Mouse (Mus musculus) forebrain, postnatal 0 days (tissue): ENCODE measurements at regions not wholly inside any gene's neighbourhood (a gene's known extent, or its start where the extent isn't known, plus 50 kb on each side); places are given as distances from the start of the nearest gene placed in this dataset.

Experiments
- ATAC-seq: fragments of 200-750 bp; cut with Nextera tagmentation; 2 replicates; pipeline ENCODE4 v1.8.0; 2017; ENCODE audit warnings: mild to moderate bottlenecking, moderate library complexity
- DNase-seq: peaks from one replicate; pipeline ENCODE4 v3.0.0-alpha.2; 2015
- H3K27ac ChIP-seq: fragments of 300-500 bp; sonication (generic); 2 replicates; pipeline ENCODE4 v1.5.1; 2014; ENCODE audit warnings: low read depth, mild to moderate bottlenecking, antibody characterized with exemption, low read length, moderate library complexity, mixed read lengths
- H3K27me3 ChIP-seq: fragments of 300-500 bp; sonication (generic); 2 replicates; pipeline ENCODE4 v1.6.1; 2014; ENCODE audit warnings: mild to moderate bottlenecking, low read length, mixed read lengths; ENCODE audit not compliant: insufficient read depth
- H3K36me3 ChIP-seq: fragments of 300-500 bp; sonication (generic); 2 replicates; pipeline ENCODE4 v1.6.1; 2014; ENCODE audit warnings: mild to moderate bottlenecking, moderate library complexity; ENCODE audit not compliant: insufficient read depth
- H3K4me1 ChIP-seq: fragments of 300-500 bp; sonication (generic); 2 replicates; pipeline ENCODE4 v1.6.1; 2014; ENCODE audit warnings: antibody characterized with exemption; ENCODE audit not compliant: insufficient read depth
- H3K4me2 ChIP-seq: fragments of 300-500 bp; sonication (generic); 2 replicates; pipeline ENCODE4 v1.6.1; 2014; ENCODE audit warnings: low read depth, mild to moderate bottlenecking, moderate library complexity
- H3K4me3 ChIP-seq: fragments of 300-500 bp; sonication (generic); 2 replicates; pipeline ENCODE4 v1.5.1; 2014; ENCODE audit warnings: low read depth, low read length, mixed read lengths
- H3K9ac ChIP-seq: fragments of 300-500 bp; sonication (generic); 2 replicates; pipeline ENCODE4 v1.6.1; 2014; ENCODE audit warnings: mild to moderate bottlenecking
- H3K9me3 ChIP-seq: fragments of 300-500 bp; sonication (generic); 2 replicates; pipeline ENCODE4 v1.6.1; 2016; ENCODE audit warnings: low read length
- CTCF ChIP-seq: sonication (generic); IDR thresholded peaks from 2 replicates; pipeline ENCODE4 v1.5.1; 2016; ENCODE audit warnings: antibody characterized with exemption, control low read depth, low read depth
- WGBS: fragments of 180-500 bp; shearing (Covaris S2); extraction: QIAGEN DNeasy Blood & Tissue Kit; methylation state at CpG from one replicate; pipeline ENCODE4 v1.1.7; 2014; 5-methylcytosine and 5-hydroxymethylcytosine counted together

DNA sequence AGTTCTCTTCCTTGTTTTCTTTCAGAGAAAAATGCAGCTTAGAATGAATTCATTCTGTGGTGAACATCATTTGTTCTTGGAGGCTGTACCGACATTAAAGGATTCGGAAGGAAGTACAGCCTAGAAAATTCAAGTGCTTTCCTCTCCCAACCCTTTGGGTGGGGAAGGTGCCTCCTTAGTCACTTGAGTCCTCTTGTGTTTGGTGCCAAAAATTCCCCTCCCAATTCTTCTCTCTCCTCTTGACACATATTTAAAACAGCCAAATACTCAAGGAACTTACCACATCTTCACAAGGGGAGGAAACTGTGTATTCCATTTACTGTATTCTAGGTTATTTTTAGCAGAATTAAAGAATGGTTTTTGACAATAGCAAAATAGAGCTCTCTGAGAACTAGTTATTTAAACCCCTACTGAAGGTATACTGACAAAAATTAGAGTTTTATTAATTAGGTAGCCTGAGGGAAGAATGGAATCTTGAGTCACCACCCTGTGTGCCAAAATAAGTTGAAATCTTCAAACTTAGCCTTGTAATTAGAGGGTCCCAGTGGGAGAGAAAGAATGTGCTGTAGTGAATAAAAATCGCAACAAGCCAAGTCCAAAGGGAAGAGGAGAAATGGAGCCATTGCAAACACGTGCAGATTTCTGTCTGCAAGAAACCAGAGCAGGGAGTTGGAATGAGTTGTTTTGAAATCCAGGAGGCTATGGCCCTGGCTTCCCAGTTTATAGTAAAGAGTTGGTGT is 149.2 kb upstream of the Lsm8 start:
- WGBS: 17% methylated on average over 4 of the region's 4 CpGs
- Histone ChIP-seq H3K27me3 (no peaks in the 10 kb centered on the region), H3K36me3 (no peaks in the 10 kb centered on the region), H3K4me2 (no peak overlapping the region), H3K9me3 (no peaks in the 10 kb centered on the region), H3K4me1 (peaks cover 12% of the 10 kb centered on the region; the same call in 1 of the 2 replicates), H3K4me3 (no peak overlapping the region), H3K27ac (no peak overlapping the region), H3K9ac (no peak overlapping the region)
- no peak for TF ChIP-seq CTCF
- DNase-seq (no peak), ATAC-seq (no peak)

GRCm38 (mm10) chr6:18699729-18700386 is 148.5 kb upstream of the Lsm8 start:
- no peaks in the 10 kb centered on the region for H3K27me3 ChIP-seq
- ATAC-seq: no peak
- no peak for DNase-seq
- peak overlapping the region; percentile 13; the same call in 1 of the 2 replicates for H3K4me2 ChIP-seq
- no peak overlapping the region for H3K9ac ChIP-seq
- no peak for TF ChIP-seq CTCF
- peaks cover 12% of the 10 kb centered on the region; the same call in 1 of the 2 replicates for H3K4me1 ChIP-seq
- H3K4me3 ChIP-seq: no peak overlapping the region
- 0 out of 2 replicates have a peak overlapping the region, but pooled peaks have one; percentile 50 for H3K27ac ChIP-seq
- H3K36me3 ChIP-seq: no peaks in the 10 kb centered on the region
- 7% methylated on average over 12 of the region's 12 CpGs for WGBS
- no peaks in the 10 kb centered on the region for H3K9me3 ChIP-seq

- H3K27ac ChIP-seq: peak overlapping the region; percentile 57
- TF ChIP-seq CTCF: no peak
- peak; percentile 65 for ATAC-seq
These were observed 137.6 kb upstream of the Lsm8 start for GRCm38 (mm10) chr6:18710763-18711162.

GRCm38 (mm10) chr6:18748859-18749258 is 99.5 kb upstream of the Lsm8 start:
- DNase-seq: peak; percentile 2
- Histone ChIP-seq H3K4me1 (no peaks in the 10 kb centered on the region), H3K36me3 (no peaks in the 10 kb centered on the region), H3K4me3 (no peak overlapping the region), H3K27me3 (no peaks in the 10 kb centered on the region), H3K4me2 (no peak overlapping the region), H3K9ac (no peak overlapping the region), H3K27ac (no peak overlapping the region), H3K9me3 (no peaks in the 10 kb centered on the region)
- peak; percentile 56; the same call in 1 of the 2 replicates for ATAC-seq
- TF ChIP-seq CTCF: no peak
- 54% methylated on average over 2 of the region's 2 CpGs for WGBS

More at GRCm38 (mm10) chr6:18710763-18711162, 137.6 kb upstream of the Lsm8 start:
- H3K4me1 ChIP-seq: no peaks in the 10 kb centered on the region
- no peak overlapping the region for H3K4me3 ChIP-seq
- H3K4me2 ChIP-seq: no peak overlapping the region
- no peak overlapping the region for H3K9ac ChIP-seq
- no peaks in the 10 kb centered on the region for H3K27me3 ChIP-seq
- H3K36me3 ChIP-seq: no peaks in the 10 kb centered on the region
- WGBS: 62% methylated on average over 1 of the region's 1 CpGs
- peak; percentile 43 for DNase-seq
- no peaks in the 10 kb centered on the region for H3K9me3 ChIP-seq

DNA sequence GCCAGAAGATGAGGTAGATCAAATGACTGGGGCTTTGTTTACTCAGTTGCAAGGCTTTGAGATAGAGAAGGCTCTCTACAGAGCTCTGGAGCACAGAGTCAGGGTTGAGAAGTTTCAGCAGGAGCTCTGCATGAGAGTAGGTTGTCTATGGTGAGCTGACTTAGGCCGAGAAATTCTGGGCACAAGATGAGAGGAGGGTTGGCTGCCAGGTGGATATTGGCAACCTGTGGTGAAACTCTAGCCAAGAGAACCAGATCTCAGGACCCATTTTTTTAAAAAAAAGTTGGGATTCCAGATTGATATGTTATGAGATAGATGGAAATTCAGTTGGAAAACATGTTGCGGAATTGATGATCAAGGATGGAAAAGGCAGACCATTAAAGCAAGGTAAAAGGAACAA is 83.8 kb upstream of the Lsm8 start:
- Histone ChIP-seq H3K27ac (no peak overlapping the region), H3K9ac (no peak overlapping the region), H3K4me2 (no peak overlapping the region), H3K4me3 (no peak overlapping the region), H3K27me3 (no peaks in the 10 kb centered on the region), H3K9me3 (no peaks in the 10 kb centered on the region), H3K4me1 (no peaks in the 10 kb centered on the region), H3K36me3 (no peaks in the 10 kb centered on the region)
- 78% methylated on average over 2 of the region's 2 CpGs for WGBS
- DNase-seq (no peak), ATAC-seq (no peak)
- no peak for TF ChIP-seq CTCF

DNA sequence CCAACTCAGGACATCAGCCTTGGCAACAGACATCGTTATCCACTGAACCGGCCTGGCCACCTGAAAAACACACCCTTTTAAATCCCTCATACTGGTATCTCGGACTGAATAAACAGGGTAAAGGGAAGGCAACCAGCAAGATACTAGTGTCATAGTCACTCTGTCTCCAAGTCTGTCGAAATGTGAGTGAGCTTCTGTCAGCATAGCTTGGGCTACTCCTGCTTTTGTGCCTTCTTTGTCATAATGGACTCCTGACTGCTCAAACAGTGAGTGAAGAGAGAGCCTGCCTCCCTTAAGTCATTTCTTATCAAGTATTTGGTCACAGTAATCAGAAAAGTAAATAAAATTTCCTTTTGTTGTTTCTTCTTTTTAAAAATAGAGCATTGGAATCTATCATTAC is 53.0 kb upstream of the Lsm8 start:
- H3K27me3 ChIP-seq: no peaks in the 10 kb centered on the region
- H3K9ac ChIP-seq: no peak overlapping the region
- H3K4me3 ChIP-seq: no peak overlapping the region
- H3K27ac ChIP-seq: peak overlapping the region; percentile 55; the same call in 1 of the 2 replicates
- H3K36me3 ChIP-seq: no peaks in the 10 kb centered on the region
- no peak overlapping the region for H3K4me2 ChIP-seq
- H3K4me1 ChIP-seq: no peaks in the 10 kb centered on the region; the same call in 1 of the 2 replicates
- no peak for DNase-seq
- 17% methylated on average over 4 of the region's 4 CpGs for WGBS
- no peak for TF ChIP-seq CTCF
- no peaks in the 10 kb centered on the region for H3K9me3 ChIP-seq
- peak; percentile 34; the same call in 1 of the 2 replicates for ATAC-seq

GRCm38 (mm10) chr6:18795847-18796246 is 52.5 kb upstream of the Lsm8 start:
- no peaks in the 10 kb centered on the region for H3K36me3 ChIP-seq
- H3K27me3 ChIP-seq: no peaks in the 10 kb centered on the region
- H3K27ac ChIP-seq: no peak overlapping the region
- WGBS: 11% methylated on average over 1 of the region's 1 CpGs
- H3K4me3 ChIP-seq: no peak overlapping the region
- H3K9ac ChIP-seq: no peak overlapping the region
- ATAC-seq (peak; percentile 34; the same call in 1 of the 2 replicates), DNase-seq (no peak)
- TF ChIP-seq CTCF: no peak
- no peaks in the 10 kb centered on the region for H3K9me3 ChIP-seq
- no peaks in the 10 kb centered on the region; the same call in 1 of the 2 replicates for H3K4me1 ChIP-seq
- H3K4me2 ChIP-seq: no peak overlapping the region
